9 mouse cellular contexts compared by ENCODE assay signal in genomic region chr8:46281536-46281935, GRCm38 (mm10). TPM values are rescaled to one million over a fixed set of nuclear protein-coding genes. Genes with fewer than 3 reads are reported as not detected.
DNase-seq lines count a peak whose midpoint lies in the region; ATAC-seq and TF ChIP-seq lines count a peak whose summit lies in the region.
"Had no signal": no experiment of that assay in that cellular context is flagged by ENCODE, and none has a peak within 500 bp of the region (broad histone marks: within the 10 kb centered on the region; RNA-seq: fewer than 3 reads in every experiment).

No protein-coding gene starts in this region.

- no peak for TF ChIP-seq POLR2A in lung, adult 2 months (IDR thresholded peaks at IDR 0.05; ENCODE audit: borderline replicate concordance, extremely low read depth, low read depth, low read length)

- no peak overlapping the region for H3K4me3 ChIP-seq in E14TG2a.4 (replicated peaks; ENCODE audit: low read length)
- H3K4me3 ChIP-seq in gastrocnemius, adult 2 months, result no peak overlapping the region
- no peak overlapping the region for H3K4me3 ChIP-seq in lung, adult 2 months (replicated peaks; ENCODE audit: extremely low read depth, low read depth, low read length)

- ATAC-seq in erythroid progenitor cell, adult 5-6 weeks (replicated peaks; ENCODE audit: low FRiP score, poor library complexity, severe bottlenecking), result no peak; the same call in 1 of the 2 replicates

- H3K27me3 ChIP-seq in E14TG2a.4 (ENCODE audit: insufficient read depth, low read length), result peaks cover 7% of the 10 kb centered on the region

- DNase-seq in 3T3-L1 (ENCODE audit: low read depth, low spot score), result peak; percentile 71
- peak; percentile 16 for DNase-seq in cerebellum, adult 11-12 months
- DNase-seq in gastrocnemius, adult 2 months, result peak; percentile 80
- peak; percentile 77 to 81 for DNase-seq in kidney, postnatal 25 days
- DNase-seq in lung, adult 2 months, result peak; percentile 62
- DNase-seq in right cerebral cortex, postnatal 25 days, result peak; percentile 33

- 10% methylated on average over 13 of the region's 13 CpGs for WGBS in lung, adult 2 months

- no peaks in the 10 kb centered on the region for H3K36me3 ChIP-seq in E14TG2a.4 (ENCODE audit: insufficient read depth, low read length)

- no peak overlapping the region for H3K27ac ChIP-seq in gastrocnemius, adult 2 months

- intact Hi-C loops in gastrocnemius, adult 2 months (cut with DNase I), result loop anchor here (2.0 kb wide), 1 partner anchor 39 kb away; no protein-coding TSS in a partner anchor

- no peaks in the 10 kb centered on the region for H3K9me3 ChIP-seq in E14TG2a.4 (ENCODE audit: low read length)

- H3K4me1 ChIP-seq in E14TG2a.4 (replicated peaks; ENCODE audit: low read depth, low read length), result no peaks in the 10 kb centered on the region
- H3K4me1 ChIP-seq in lung, adult 2 months (ENCODE audit: control insufficient read depth, insufficient read depth, low read length), result no peaks in the 10 kb centered on the region

- peak; percentile 90 for TF ChIP-seq CTCF in E14TG2a.4 (conservative IDR thresholded peaks at IDR 0.05; ENCODE audit: low read length)
- TF ChIP-seq CTCF in gastrocnemius, adult 2 months (IDR thresholded peaks at IDR 0.05), result peak; percentile 95
- TF ChIP-seq CTCF in lung, adult 2 months (IDR thresholded peaks at IDR 0.05; ENCODE audit: insufficient read depth, low read length), result peak; percentile 86

RNA-seq across cellular contexts. Expression of gene Helt, which starts 12.9 kb away (rescaled TPM):
- total RNA-seq in gastrocnemius, adult 2 months (2021), result 1 to 10 TPM in 1 of 2 experiments, under 1 TPM in 1; 0.82 to 1.6 TPM
- not detected in 2 replicates for polyA plus RNA-seq in lung, adult 2 months (2012; rRNA removed)
- total RNA-seq in erythroid progenitor cell, adult 5-6 weeks (2015; ENCODE audit: low replicate concordance), result not detected in 2 replicates
- total RNA-seq in erythroid progenitor cell, adult 5-6 weeks (2017; ENCODE audit: low replicate concordance), result not detected in 2 replicates
- polyA plus RNA-seq: heart, embryonic 14.5 days had no signal

Comparison
In these comparisons a context has a peak if more than half of its experiments do, and no peak if none do; other contexts are left out.
1. DNase-seq: peak in every context shown above with its lines; median percentile 80 in gastrocnemius, adult 2 months; 79 in kidney, postnatal 25 days; 71 in 3T3-L1; 62 in lung, adult 2 months; 33 in right cerebral cortex, postnatal 25 days; 16 in cerebellum, adult 11-12 months.